Mouse (Mus musculus) neural tube, embryonic 12.5 days (tissue): ENCODE results near the gene Mical3. TPM values are rescaled to one million over a fixed set of nuclear protein-coding genes. Genes with fewer than 3 reads are reported as not detected.

Experiments
- ATAC-seq: fragments of 200-750 bp; cut with Nextera tagmentation; 2 replicates; pipeline ENCODE4 v1.8.0; 2017; ENCODE audit warnings: low read depth, mild to moderate bottlenecking, moderate TSS enrichment, moderate library complexity; ENCODE audit not compliant: low FRiP score
- H3K27ac ChIP-seq: fragments of 300-500 bp; sonication (generic); 2 replicates; pipeline ENCODE4 v1.5.1; 2016
- H3K27me3 ChIP-seq: fragments of 300-500 bp; sonication (generic); replicated peaks from 2 replicates; pipeline ENCODE4 v1.6.1; 2016; ENCODE audit warnings: mild to moderate bottlenecking
- H3K36me3 ChIP-seq: fragments of 300-500 bp; sonication (generic); 2 replicates; pipeline ENCODE4 v1.6.1; 2016; ENCODE audit warnings: mild to moderate bottlenecking
- H3K4me1 ChIP-seq: fragments of 300-500 bp; sonication (generic); 2 replicates; pipeline ENCODE4 v1.6.1; 2016
- H3K4me2 ChIP-seq: fragments of 300-500 bp; sonication (generic); replicated peaks from 2 replicates; pipeline ENCODE4 v1.6.1; 2016; ENCODE audit warnings: mild to moderate bottlenecking
- H3K4me3 ChIP-seq: fragments of 300-500 bp; sonication (generic); 2 replicates; pipeline ENCODE4 v1.5.1; 2016
- H3K9ac ChIP-seq: fragments of 300-500 bp; sonication (generic); 2 replicates; pipeline ENCODE4 v1.6.1; 2016; ENCODE audit warnings: mild to moderate bottlenecking
- H3K9me3 ChIP-seq: fragments of 300-500 bp; sonication (generic); 2 replicates; pipeline ENCODE4 v1.6.1; 2016; ENCODE audit warnings: mild to moderate bottlenecking
- WGBS: fragments of 180-500 bp; shearing (Covaris S2); methylation state at CpG from one replicate; pipeline ENCODE4 v1.1.7; 2016; 5-methylcytosine and 5-hydroxymethylcytosine counted together
- polyA plus RNA-seq: library from polyadenylated mRNA; unstranded; fragments of >200 nt; fragmentation: Nextera tagmentation; extraction: Ambion mirVana; gene quantifications from 2 replicates; pipeline ENCODE4 v1.2.1, GENCODE M21; 2016

The Mical3 gene
- polyA plus RNA-seq, 1 experiment from 2014 or later = 17.3 TPM

DNA sequence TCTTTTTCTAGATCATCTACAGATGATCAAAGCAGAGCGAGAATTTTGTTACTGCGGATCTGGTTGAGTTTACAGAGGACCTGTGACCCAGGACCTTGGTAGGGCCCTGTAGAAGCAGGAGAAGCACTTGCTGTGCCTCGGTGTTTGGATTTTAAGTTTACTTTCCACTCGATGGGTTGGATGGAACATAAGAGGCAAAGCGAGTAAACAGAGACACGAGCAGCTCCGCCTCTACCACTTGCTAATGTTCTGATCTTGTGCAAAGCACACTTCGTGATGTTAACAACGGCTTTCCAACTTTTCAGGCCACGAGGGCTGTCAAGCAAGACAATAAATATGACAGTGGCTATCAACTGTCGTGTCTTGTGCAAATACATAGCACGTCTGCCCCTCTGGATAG is 31.8 kb upstream of the Mical3 start:
- Histone ChIP-seq H3K27ac (no peak overlapping the region), H3K36me3 (no peaks in the 10 kb centered on the region), H3K9me3 (no peaks in the 10 kb centered on the region), H3K4me3 (no peak overlapping the region), H3K9ac (no peak overlapping the region), H3K4me2 (no peak overlapping the region), H3K27me3 (no peaks in the 10 kb centered on the region), H3K4me1 (peaks cover 9% of the 10 kb centered on the region; the same call in 1 of the 2 replicates)
- WGBS = 91% methylated on average over 12 of the region's 12 CpGs
- no peak for ATAC-seq

DNA sequence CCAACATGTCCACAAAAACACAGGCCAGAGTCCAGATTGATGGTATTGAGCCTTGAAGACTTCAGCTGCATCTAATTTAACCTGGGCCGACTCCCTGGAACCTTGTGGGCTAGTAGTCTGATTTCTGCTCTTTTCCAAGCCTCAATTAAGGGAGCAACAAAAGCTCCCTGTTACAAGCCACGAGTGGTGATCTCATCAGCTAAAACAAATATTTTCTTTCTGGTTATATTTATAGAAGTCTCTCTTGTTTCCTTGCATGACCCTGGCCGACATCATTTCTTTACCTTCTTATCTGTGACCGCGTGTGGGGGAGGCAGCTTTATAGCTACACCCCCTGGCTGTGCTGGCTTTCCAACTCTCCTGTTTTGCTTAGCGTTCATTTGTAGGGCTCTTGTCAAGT is 29.3 kb upstream of the Mical3 start:
- H3K27me3 ChIP-seq = no peaks in the 10 kb centered on the region
- no peak overlapping the region for H3K27ac ChIP-seq
- H3K9ac ChIP-seq = no peak overlapping the region
- H3K4me1 ChIP-seq = no peaks in the 10 kb centered on the region
- no peak for ATAC-seq
- H3K4me2 ChIP-seq = no peak overlapping the region
- no peaks in the 10 kb centered on the region for H3K36me3 ChIP-seq
- H3K4me3 ChIP-seq = no peak overlapping the region
- WGBS = 72% methylated on average over 6 of the region's 6 CpGs
- H3K9me3 ChIP-seq = no peaks in the 10 kb centered on the region

DNA sequence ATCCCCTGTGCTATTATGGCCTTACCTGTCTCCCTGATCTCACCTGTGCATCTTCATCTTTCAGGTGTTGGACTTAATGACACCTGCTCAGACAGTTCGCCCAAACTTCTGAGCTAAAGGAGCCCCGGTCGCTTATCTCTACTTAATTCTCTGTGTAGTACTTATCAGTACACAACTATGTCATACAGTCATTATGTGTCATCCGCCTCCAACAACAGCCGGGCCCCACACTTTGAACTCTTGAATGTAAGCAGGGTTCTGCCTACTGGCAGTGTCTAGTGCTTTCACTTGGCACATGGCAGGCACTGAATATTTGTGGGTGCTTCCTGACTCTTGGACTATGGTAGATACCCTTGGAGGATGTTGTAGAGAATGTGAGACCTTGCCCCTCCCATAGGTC is 28.8 kb upstream of the Mical3 start:
- ATAC-seq = no peak
- no peak overlapping the region for H3K27ac ChIP-seq
- H3K4me1 ChIP-seq = no peaks in the 10 kb centered on the region
- WGBS = 95% methylated on average over 5 of the region's 5 CpGs
- H3K27me3 ChIP-seq = no peaks in the 10 kb centered on the region
- no peaks in the 10 kb centered on the region for H3K9me3 ChIP-seq
- H3K4me3 ChIP-seq = no peak overlapping the region
- H3K9ac ChIP-seq = no peak overlapping the region
- H3K36me3 ChIP-seq = no peaks in the 10 kb centered on the region
- no peak overlapping the region for H3K4me2 ChIP-seq

- H3K36me3 ChIP-seq = no peaks in the 10 kb centered on the region
- H3K4me2 ChIP-seq = no peak overlapping the region
- no peak overlapping the region for H3K4me3 ChIP-seq
- H3K27ac ChIP-seq = no peak overlapping the region
- no peak for ATAC-seq
- H3K27me3 ChIP-seq = no peaks in the 10 kb centered on the region
- H3K9me3 ChIP-seq = no peaks in the 10 kb centered on the region
- no peaks in the 10 kb centered on the region; the same call in 1 of the 2 replicates for H3K4me1 ChIP-seq
- WGBS = 82% methylated on average over 2 of the region's 2 CpGs
- H3K9ac ChIP-seq = no peak overlapping the region
Measured at GRCm38 (mm10) chr6:121156030-121156429, 25.2 kb upstream of the Mical3 start.

GRCm38 (mm10) chr6:121154451-121155300 is 23.9 kb upstream of the Mical3 start:
- H3K9ac ChIP-seq = no peak overlapping the region
- H3K4me3 ChIP-seq = no peak overlapping the region
- H3K4me2 ChIP-seq = no peak overlapping the region
- no peaks in the 10 kb centered on the region; the same call in 1 of the 2 replicates for H3K4me1 ChIP-seq
- no peaks in the 10 kb centered on the region for H3K36me3 ChIP-seq
- no peaks in the 10 kb centered on the region for H3K27me3 ChIP-seq
- no peak for ATAC-seq
- WGBS = 89% methylated on average over 16 of the region's 16 CpGs
- H3K27ac ChIP-seq = no peak overlapping the region
- no peaks in the 10 kb centered on the region for H3K9me3 ChIP-seq

GRCm38 (mm10) chr6:121153177-121153576 is 22.4 kb upstream of the Mical3 start:
- Histone ChIP-seq H3K27ac (no peak overlapping the region), H3K36me3 (no peaks in the 10 kb centered on the region)
- 86% methylated on average over 8 of the region's 8 CpGs for WGBS

GRCm38 (mm10) chr6:121151732-121152131 is 20.9 kb upstream of the Mical3 start:
- WGBS = 58% methylated on average over 6 of the region's 6 CpGs

More at GRCm38 (mm10) chr6:121153177-121153576, 22.4 kb upstream of the Mical3 start:
- Histone ChIP-seq H3K4me2 (no peak overlapping the region), H3K9ac (no peak overlapping the region), H3K9me3 (no peaks in the 10 kb centered on the region), H3K27me3 (no peaks in the 10 kb centered on the region), H3K4me3 (no peak overlapping the region), H3K4me1 (no peaks in the 10 kb centered on the region; the same call in 1 of the 2 replicates)
- ATAC-seq = no peak

GRCm38 (mm10) chr6:121150126-121150525 is 19.3 kb upstream of the Mical3 start:
- Histone ChIP-seq H3K9ac (no peak overlapping the region), H3K4me1 (peaks cover 10% of the 10 kb centered on the region), H3K36me3 (no peaks in the 10 kb centered on the region), H3K9me3 (no peaks in the 10 kb centered on the region), H3K4me3 (no peak overlapping the region), H3K27me3 (no peaks in the 10 kb centered on the region), H3K27ac (no peak overlapping the region), H3K4me2 (no peak overlapping the region)
- WGBS = 96% methylated on average over 8 of the region's 8 CpGs
- ATAC-seq = no peak

More at GRCm38 (mm10) chr6:121151732-121152131, 20.9 kb upstream of the Mical3 start:
- Histone ChIP-seq H3K4me1 (no peaks in the 10 kb centered on the region; the same call in 1 of the 2 replicates), H3K9me3 (no peaks in the 10 kb centered on the region), H3K9ac (no peak overlapping the region), H3K27me3 (no peaks in the 10 kb centered on the region), H3K4me3 (no peak overlapping the region), H3K4me2 (no peak overlapping the region), H3K27ac (no peak overlapping the region), H3K36me3 (no peaks in the 10 kb centered on the region)
- no peak for ATAC-seq

- Histone ChIP-seq H3K9ac (no peak overlapping the region), H3K36me3 (no peaks in the 10 kb centered on the region), H3K27me3 (no peaks in the 10 kb centered on the region), H3K4me2 (no peak overlapping the region), H3K4me3 (no peak overlapping the region), H3K27ac (no peak overlapping the region), H3K4me1 (peaks cover 14% of the 10 kb centered on the region), H3K9me3 (no peaks in the 10 kb centered on the region)
- no peak for ATAC-seq
- WGBS = 83% methylated on average over 3 of the region's 3 CpGs
Measured at GRCm38 (mm10) chr6:121149420-121149819, 18.6 kb upstream of the Mical3 start.

DNA sequence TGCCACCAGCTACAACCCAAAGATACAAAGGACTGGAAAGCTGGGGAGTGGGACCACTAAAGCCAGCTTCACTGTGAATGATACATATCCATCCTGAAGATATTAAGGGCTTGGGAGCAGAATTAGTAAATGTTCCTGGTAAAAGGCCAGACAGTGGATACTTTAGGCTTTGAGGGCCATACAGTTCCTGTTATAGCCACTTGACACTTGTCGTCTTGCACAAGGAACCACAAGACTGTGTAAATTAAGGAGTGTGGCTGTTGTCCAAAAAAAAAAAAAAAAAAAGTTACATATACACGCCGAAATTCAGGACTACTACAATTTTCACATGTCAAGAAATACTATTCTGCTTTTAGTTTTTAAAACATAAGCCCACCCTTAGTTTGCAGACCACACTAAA is 17.6 kb upstream of the Mical3 start:
- Histone ChIP-seq H3K27me3 (no peaks in the 10 kb centered on the region), H3K4me3 (no peak overlapping the region), H3K4me1 (peaks cover 18% of the 10 kb centered on the region), H3K9ac (no peak overlapping the region), H3K27ac (no peak overlapping the region), H3K36me3 (no peaks in the 10 kb centered on the region), H3K4me2 (no peak overlapping the region), H3K9me3 (no peaks in the 10 kb centered on the region)
- no peak for ATAC-seq
- WGBS = 55% methylated on average over 3 of the region's 3 CpGs

DNA sequence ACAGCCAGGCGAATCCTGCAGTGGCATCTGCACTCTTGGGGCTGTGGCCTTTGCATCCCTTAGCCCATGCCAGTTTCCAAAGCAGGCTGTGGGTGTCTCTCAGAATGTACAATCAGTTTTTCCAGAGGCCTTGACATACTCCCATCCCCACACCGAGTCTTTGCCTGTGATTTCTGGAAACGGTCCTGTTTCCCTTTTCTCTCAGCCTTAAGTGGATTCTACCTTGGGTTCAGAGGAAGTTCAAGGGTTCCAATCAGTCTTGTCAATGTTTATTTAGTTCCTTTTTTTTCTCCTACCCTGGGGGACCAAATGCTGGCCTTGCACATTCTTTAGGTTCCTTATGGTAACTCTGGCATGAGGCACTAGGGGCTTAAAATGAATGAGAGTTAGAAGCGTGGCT is 16.0 kb upstream of the Mical3 start:
- Histone ChIP-seq H3K4me3 (no peak overlapping the region), H3K27ac (no peak overlapping the region), H3K4me2 (no peak overlapping the region), H3K9me3 (no peaks in the 10 kb centered on the region), H3K36me3 (no peaks in the 10 kb centered on the region), H3K4me1 (peaks cover 18% of the 10 kb centered on the region), H3K27me3 (no peaks in the 10 kb centered on the region), H3K9ac (no peak overlapping the region)
- ATAC-seq = no peak
- 38% methylated on average over 4 of the region's 4 CpGs for WGBS

- no peak overlapping the region for H3K4me2 ChIP-seq
- no peak for ATAC-seq
- H3K4me3 ChIP-seq = no peak overlapping the region
- H3K27ac ChIP-seq = no peak overlapping the region
- 19% methylated on average over 8 of the region's 8 CpGs for WGBS
- no peaks in the 10 kb centered on the region for H3K27me3 ChIP-seq
- no peaks in the 10 kb centered on the region for H3K36me3 ChIP-seq
- H3K9me3 ChIP-seq = no peaks in the 10 kb centered on the region
- peaks cover 18% of the 10 kb centered on the region for H3K4me1 ChIP-seq
- H3K9ac ChIP-seq = no peak overlapping the region
Measured at GRCm38 (mm10) chr6:121145906-121146305, 15.1 kb upstream of the Mical3 start.
